Mouse (Mus musculus) CD4-positive helper T cell, adult 2 months (primary cell): ENCODE measurements around the gene Cacna2d2.

Source experiments
- DNase-seq: peaks from one replicate; pipeline ENCODE4 v3.0.0-alpha.2; 2012; ENCODE audit warnings: low read depth, missing footprints, low spot score

Gene Cacna2d2

DNA sequence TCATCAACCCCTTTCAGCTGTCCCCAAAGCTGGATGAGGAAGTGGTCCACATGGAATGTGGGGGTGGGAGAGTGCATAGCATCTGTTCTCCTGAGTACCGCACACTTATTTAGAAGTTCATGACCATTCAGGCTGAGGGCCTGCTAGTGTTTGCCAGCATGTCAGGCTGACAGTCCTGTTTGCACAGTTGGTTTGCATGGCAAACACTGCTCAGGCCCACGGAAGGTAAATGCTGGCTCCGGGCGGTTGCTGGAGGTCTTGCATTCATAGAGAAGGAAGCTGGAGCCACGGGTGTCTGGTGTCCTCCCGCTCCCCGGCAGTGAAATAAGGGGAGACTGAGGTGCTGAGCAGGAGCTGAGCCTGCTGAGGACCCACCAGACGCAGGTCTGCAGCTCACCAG lies 53.7 kb downstream of the Cacna2d2 start:
- DNase-seq: no peak

DNA sequence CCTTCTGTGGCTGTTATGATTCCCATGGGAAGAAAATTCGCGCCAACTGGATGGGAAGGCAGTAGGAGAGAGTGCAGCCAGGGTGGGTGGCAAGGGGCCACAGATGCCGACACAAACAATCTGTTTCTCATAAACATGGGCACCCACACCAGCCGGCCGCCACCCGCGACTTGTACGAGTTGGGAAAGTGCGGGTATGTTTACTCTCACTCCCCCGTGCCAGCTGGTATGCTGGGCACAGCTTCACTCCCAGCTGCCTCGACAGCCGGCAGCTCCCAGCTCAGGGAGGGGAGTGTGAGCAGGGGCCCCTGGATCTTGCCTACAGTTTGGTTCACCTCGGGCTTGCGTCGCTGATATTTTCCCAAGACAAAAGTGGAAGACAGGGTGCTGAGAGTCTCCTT lies 57.3 kb downstream of the Cacna2d2 start:
- no peak for DNase-seq

DNA sequence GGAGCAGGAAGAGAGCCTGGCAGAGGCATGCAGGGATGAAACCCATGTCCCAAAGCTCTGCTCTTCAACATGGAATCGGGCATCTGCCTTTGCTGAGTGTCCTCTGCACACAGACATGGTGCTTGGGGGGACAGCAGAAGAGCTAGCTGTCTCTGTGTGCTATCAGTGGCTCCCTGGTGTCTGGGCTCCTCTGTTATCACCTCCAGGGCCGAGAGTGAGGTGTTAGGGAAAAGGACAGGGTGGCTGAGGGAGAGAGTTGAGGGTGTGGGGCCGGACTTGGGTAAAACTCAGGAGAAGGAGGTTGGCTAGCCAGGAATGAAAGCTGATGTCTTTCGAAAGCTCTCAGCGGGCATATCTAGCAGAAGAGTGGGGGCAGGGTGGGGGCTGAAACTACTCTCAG lies 63.5 kb downstream of the Cacna2d2 start:
- no peak for DNase-seq

DNA sequence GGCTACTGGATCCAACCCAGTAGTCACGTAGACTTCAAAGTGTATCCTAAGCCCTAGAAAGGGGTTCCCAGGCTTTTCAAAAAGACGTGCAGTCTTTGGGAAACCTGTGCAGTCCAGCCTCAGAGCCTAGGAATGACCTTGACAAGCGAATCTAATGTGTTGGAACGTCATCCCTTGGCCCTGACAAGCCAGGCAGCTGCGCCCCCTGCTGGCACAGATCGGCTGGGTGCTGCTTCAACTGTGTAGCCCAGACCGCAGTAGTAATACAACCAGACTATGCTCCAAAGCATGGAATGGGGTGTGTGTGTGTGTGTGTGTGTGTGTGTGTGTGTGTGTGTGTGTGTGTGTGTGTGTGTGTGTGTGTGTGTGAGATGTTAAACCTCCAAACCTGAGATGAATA lies 64.1 kb downstream of the Cacna2d2 start:
- DNase-seq: peak; percentile 45

DNA sequence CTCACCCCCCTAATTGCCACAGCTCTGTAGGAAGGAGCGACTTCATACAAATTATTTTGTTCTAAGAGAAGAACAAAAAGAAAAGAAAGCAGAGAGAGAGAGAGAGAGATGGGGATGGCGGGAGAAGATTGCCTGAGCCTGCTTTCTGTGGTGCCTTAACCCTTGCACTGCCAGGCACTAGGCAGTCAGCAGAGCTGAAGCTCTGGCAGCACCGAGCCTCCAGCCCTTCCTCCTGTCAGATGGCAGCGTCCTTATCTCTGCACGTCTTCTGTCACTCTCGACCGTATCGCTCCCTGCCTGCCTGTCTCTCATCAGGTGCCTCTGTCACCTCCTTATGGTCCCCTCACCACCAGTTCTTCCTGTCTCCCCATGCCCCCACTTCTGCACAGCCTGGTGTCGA lies 64.7 kb downstream of the Cacna2d2 start:
- no peak for DNase-seq

DNA sequence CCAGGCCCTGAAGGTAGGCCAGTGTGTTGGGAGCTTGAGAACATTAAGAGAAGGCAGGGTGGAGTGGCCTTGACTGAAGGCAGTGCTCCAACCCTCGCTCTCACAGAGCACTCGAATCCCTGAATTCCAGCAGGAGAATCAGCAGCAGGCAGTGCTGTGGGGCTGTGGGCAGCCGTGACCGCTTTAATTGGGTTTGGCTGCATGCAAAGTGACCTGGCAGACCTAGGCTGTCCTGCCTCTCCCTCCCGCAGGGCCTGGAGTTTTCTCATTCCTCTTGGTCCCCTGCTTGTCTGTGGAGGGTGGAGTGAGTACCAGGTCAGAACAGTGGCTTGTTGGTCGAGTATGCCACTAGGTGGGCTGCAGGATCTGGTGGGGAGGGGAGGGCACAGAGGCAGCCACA lies 66.2 kb downstream of the Cacna2d2 start:
- DNase-seq: no peak

DNA sequence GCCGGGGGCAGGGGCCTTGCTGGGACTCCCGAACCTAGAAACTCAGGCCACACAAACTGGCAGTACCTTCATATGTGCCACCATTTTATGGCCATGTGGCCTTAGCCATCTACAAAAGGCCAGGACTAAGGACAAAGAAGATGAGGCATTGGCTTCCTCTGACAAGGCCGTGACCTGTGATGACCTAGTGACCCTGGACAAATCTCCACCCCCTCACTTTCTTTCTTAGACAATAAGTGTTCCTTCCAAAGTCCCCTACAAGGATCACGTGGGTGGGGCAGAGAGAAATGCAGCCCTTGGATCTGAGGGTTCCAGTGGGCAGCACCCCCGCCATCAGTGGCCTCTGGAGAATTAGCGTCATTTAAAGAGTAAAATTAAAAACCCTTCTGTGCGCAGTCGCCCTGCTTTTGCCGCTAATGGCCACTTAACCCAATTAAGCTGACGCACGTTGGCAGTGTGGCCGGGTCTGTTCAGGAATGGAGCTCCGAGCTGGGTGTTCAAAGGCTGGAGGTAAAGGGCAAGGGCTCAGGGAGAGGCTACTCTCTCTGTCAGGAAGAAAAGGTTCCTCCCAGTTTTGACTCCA lies 69.9 kb downstream of the Cacna2d2 start:
- DNase-seq: no peak

DNA sequence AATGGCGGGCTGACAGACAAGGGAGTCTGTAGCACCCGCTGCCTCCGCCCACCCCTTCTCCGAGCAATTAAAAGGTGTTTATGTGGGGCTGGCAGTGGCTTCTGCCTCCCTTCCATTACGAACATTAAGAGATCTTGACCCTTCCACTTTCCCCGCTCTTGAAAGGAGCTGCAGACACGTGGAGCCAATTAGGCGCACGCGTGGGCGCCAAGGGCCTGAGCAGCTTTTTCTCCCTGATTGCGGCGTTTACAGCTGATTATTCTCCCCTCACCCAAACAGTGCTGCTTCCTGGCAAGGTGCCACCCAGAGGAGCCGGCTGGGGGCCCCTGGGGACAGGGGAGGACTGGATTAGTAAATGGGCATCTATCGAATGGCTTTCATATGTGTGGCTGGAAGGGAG lies 71.0 kb downstream of the Cacna2d2 start:
- no peak for DNase-seq

DNA sequence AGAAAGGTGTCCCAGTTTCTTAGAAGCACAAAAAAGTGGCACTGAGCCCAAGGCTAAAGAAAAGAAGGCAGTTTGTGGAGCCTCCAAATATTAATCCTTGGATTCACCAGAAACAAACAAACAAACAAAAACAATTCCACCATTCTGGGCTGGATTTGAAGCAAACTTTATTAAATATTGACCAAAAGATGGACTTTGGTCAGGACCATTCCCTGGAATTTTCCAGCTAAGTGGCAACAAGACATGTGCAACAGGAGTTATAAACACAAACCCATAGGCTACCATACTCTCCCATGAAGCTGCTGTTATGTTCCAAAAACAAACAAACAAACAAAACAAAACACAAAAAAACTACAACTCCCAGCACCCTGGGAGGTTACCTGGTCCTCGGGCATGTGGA lies 74.6 kb downstream of the Cacna2d2 start:
- no peak for DNase-seq

DNA sequence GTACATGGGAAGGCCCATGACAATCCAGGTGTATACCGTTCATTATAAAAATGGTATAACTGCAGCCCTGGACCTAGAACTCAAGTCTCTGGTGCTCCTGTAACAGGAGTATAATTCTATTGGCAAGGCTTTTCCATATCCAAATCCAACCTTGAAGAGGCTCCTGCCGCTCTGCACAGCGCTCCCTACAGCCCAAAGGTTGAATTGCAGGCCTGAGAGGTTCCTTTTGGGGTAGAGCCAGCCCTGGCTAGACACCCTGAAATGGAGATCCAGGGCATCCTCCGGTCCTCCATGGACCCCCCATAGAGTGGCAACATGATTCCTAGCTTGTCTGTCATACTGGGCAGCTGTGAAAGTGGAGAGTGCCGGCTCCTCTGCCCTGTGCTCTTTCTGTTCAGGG lies 79.6 kb downstream of the Cacna2d2 start:
- no peak for DNase-seq

DNA sequence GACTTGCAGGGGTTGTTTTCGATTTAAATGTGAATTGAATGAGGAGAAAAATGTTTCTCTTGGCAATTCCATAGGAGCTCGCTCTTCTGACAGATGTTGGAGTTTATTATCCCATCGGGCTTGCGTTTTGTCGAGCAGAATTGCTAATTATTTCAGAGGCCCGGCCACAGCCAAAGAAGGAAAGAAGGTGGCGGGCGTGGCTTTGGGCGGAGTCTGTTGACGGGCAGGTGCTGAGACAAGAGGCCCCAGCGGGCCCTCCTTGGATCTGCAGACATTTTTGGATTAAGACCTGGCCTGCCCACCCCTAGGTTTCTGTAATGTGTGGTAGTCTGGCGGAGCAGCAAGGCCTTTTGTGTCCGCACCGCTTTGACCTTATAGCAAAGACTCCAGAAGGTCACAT lies 80.2 kb downstream of the Cacna2d2 start:
- no peak for DNase-seq

DNA sequence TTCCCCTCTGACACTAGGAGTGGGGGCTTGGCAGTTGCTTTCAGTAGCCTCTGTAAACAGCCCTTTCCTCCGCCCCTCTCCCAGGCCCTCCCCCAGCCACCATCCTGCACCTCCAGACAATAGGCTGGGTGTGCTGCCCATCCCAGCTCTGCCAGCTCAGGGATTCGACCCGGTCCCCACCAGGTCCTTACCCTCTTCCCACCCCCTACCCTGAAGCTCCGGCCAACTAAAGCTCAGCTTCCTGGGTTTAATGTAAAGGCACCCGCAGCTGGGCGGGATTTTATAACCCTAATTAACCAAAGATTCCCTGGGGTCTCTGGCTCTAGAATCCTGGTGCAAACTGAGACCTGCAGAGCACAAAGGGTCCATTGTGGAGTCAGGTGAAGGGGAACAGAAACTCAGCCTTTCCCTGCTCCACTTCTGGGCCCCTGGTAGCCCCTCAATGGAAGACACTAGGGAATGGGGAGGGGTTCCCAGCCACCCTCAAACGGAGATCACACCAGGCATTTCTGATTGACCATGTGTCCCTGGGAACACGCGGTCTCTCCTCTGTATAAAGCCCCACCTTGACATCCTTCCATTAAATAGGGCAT lies 81.2 kb downstream of the Cacna2d2 start:
- DNase-seq: no peak

DNA sequence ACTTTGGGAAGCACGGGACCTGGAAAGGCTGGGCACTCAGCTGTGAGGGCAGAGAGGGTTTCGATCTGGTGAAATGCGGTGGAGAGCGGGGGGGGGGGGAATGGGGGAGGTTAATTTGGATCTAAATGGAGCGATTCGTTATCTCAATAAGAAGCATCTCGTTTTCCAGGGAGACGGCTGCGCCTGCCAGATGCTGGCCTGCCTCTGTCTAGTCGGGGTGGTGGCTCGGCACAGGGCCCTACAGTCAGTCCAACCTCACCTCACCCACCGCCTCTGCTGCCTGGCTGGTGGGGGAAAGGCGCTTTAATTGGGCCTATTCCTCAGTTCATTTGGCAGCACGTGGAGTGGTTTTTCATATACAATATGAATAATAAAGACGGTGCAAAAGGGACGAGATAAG lies 81.9 kb downstream of the Cacna2d2 start:
- no peak for DNase-seq

DNA sequence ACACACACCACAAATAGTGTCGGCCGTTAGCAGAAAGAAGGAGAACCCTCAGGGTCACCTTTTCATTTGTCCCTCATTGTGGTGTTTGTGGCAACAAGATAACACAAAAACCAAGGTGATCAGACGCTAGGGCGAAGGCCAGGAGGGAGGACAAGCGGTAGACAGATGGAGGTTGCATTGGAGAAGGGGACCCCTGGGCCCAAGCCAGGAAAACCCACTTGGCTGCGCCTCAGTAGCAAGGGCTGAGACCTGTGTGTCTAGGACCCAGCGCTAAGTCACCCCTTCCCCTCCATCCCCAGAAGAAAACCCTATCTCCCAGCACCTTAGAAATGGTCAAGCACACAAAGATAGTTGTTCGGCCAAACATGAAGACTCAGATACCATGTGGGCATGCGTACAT lies 82.6 kb downstream of the Cacna2d2 start:
- no peak for DNase-seq

DNA sequence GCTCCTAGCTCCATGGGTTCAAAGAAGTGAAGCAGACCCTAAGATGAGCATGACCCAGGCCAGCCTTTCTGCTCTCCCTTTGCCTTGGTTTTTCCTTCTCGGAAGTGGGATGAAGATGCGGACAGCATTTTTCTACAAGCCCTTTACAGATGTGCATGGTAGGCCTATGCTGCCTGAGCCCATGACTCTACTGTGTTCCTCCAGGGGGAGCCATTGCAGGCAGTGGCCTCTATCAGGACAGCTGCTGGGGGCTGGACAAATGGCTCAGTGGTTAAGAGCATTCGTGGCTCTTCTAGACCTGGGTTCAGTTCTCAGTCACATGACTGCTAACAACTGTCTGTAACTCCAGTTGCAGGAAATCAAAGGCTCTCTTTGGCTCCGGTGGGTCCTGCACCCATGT lies 83.4 kb downstream of the Cacna2d2 start:
- no peak for DNase-seq

DNA sequence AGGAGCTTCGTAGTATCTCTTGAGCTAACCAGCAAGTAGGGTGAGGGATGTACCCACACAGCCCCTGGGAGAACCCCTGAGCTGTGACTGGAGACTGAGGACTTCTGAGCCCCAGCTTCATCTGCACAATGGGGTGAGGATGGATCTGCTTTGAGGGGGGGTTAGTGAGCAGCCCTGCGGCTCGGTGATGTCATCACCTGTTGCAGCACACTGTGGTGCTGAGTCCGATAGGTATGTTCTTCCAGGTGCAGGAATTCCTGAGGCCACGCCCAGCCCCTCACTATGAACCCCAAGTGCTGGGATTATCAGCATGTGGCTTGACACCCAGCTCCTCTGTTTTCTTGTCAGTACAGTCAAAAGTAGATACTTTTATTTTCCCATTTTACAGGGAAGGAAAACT lies 84.3 kb downstream of the Cacna2d2 start:
- no peak for DNase-seq

DNA sequence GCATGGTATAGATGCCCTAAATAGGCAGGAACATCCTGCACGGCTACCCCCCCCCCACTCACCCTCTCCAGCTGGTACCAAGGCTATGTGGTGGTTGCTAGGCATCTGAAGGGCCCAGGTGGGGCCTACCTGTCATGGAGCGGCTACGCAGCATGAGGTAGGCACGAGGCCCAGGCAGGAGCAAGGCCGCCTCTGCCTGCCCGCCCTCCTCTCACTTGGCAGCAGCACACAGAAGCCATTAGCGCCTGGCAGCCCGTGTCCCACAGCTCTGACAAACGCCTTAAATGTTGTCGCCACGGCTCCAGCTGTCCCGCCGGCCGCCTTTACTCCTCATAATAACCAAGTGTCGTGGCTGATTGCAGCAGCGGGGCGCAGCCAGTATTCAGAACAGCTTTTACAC lies 84.9 kb downstream of the Cacna2d2 start:
- DNase-seq: no peak

DNA sequence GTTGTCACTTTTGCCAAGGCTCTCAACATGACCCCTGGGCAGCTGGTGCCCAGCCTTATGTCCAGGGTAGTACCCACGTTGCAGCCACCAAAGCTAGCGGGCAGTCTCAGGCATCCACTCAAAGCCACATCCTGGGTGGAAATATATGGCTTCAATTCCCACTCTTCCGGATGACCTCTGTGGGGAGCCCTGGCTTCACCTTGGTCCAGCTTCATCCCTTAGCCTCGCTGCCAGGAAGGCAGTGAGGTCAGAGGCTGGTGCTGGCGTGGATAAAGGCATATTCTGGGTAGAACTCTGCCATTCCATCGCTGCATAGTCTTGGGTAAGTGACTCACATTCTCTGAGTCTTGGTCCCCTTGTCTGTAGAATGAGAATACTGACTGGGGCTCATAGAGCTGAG lies 85.4 kb downstream of the Cacna2d2 start:
- no peak for DNase-seq

DNA sequence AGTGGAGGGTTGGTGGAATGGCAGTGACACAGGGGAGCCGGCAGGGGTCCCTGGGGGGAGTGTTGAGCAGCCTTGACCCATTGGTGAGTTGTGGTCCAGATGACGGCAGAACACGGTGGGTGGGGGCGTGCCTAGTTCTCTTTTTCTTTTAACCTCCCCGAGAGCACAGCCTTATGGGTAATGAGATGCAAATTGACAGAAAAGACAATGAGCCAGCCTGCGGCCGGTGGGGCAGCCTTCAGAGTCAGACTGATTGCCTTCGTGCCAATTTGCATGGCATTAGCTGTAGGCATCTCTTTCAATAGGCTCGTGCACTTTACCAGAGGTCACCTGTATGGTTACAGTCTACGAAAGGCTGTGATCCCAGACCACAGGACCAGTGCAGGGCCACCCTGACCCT lies 86.7 kb downstream of the Cacna2d2 start:
- DNase-seq: no peak

DNA sequence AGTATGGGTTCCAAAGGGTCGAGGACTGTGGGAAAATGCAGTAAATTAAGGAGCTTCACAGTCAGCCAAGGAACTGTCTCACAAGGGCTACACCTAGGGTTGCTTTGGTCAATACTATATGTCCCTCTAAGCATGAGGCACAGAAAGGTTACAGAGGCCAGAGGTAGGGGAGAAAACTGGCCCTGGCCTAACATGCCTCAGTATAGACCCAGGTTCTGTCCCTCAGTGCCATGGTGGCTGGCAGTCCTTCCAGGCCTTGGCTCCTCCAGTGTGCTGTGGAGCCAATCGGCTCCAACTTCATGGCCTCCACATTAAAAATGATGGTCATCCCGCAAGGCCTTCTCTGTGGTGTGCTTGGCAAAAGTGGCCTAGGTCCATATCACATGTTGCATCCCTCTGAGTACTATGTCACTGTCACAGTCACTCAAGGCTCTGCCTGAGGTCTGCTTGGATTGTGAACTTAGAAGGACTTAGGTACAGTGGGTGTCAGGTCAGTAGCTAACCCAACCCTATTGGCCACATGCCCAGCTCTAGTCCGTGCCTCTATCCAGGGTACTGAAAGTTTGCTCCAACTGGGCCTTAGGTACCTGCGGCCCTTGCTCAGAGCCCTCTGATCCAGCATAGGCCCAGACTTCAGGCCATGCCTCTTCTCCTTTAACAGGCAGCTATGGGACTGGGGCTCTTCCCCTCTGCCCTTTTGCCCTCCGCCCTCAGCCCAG lies 87.3 kb downstream of the Cacna2d2 start:
- no peak for DNase-seq

DNA sequence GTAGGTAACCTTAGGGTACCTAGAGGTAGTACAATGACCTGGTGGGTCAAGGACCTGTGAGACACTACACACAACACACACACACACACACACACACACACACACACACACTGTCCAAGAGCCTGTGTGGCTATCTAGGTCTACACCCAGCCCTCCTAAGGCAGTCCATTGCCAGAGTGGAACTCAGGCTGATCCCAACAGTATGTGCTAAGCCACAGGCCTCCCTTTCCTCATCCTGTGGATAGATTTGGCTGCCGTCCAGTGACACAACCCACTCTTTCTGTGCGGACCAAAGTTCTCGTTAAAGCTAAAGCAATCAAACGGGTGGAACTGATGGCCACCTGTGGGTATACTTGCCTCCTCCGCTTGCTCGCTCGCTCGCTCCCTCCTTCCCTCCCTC lies 90.7 kb downstream of the Cacna2d2 start:
- no peak for DNase-seq

DNA sequence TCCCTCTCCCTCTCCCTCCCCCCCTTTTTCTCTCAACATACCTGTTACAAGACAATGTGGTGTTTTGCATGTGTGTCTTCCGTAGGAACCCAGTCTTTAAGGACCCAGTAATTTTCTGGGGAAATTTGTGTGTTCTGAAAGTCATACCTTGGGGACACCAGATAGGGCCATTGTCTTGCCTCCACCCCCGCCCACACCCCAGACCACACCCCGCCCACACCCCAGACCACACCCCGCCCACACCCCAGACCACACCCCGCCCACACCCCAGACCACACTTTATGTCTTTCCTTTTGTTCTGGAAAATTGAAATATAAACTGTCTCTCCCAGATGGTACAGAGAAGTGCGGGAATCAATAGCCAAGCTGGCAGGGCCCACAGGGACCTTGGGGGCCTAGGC lies 91.2 kb downstream of the Cacna2d2 start:
- no peak for DNase-seq

DNA sequence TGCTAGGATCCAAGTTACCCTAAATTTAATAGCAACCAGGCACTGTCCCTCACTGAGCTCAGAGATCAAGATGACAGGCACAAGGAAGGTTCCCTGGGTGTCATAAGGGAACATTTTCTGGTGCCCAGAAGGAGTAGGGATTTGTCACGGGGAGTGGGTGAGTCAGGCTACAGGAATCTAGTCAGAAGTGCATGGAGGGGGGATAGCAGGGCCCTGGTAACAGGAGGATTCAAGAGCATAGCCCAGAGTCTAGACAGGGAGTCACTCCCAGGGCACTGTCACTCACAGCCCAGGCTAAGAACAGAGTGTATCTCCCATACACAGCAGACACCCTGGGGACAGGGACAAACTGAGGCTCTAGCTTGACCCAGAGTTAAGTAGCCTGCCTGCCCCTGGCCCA lies 94.1 kb downstream of the Cacna2d2 start:
- DNase-seq: no peak

DNA sequence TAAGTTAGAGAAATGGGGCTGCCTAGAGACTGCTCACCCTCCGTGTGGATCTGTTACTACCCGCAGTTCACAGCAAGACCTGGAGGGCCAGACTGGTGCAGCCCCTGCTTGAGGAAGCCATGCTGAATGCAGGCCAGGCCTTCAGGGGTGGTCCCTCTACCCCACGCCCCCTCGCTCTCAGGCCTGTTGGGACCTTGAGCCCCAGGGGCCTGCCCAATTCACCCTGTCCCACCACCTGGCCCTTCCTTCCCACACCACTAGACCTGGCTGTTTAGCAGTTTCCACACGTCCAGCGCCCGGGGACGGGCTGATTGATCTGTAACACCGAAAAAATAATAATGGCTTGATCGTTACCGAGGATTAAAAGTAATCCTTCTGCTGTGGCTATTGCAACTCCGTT lies 94.8 kb downstream of the Cacna2d2 start:
- DNase-seq: no peak
